Mouse (Mus musculus): ENCODE measurements around the gene Psenen. TPM values are rescaled to one million over a fixed set of nuclear protein-coding genes. Genes with fewer than 3 reads are reported as not detected.

Psenen gene
- 158 TPM for polyA plus RNA-seq (2015; fragmentation: Illumina TruSeq; extraction: RNeasy Lipid Tissue Mini Kit (QIAGEN cat#74804); ENCODE audit: low read depth, low replicate concordance)

GRCm38 (mm10) chr7:30563117-30563905 lies at the start of gene Psenen, which contains the start of the genes U2af1l4 and Gm49396:
Psenen (minus strand) TSS chr7:30563627.
U2af1l4 (plus strand) TSS chr7:30563301.
Gm49396 (plus strand) TSS chr7:30563344.

GRCm38 (mm10) chr7:30612654-30613402 lies 49.4 kb upstream of the Psenen start, which contains the start of gene Upk1a:
Upk1a (minus strand) TSS chr7:30612847.

GRCm38 (mm10) chr7:30598786-30599185 lies 35.4 kb upstream of the Psenen start, which contains the start of gene Zbtb32:
Zbtb32 (minus strand) TSS chr7:30598909.

GRCm38 (mm10) chr7:30588676-30589434 lies 25.4 kb upstream of the Psenen start, which contains the start of gene Kmt2b:
Kmt2b (minus strand) TSS chr7:30588726.

GRCm38 (mm10) chr7:30564970-30565571 lies 1.6 kb upstream of the Psenen start, which contains the start of gene Igflr1:
Igflr1 (plus strand) TSS chr7:30565427.

GRCm38 (mm10) chr7:30559443-30559954 lies 3.9 kb downstream of the Psenen start, which contains the start of gene Lin37:
Lin37 (minus strand) TSS chr7:30559838.

GRCm38 (mm10) chr7:30552102-30553020 lies 11.1 kb downstream of the Psenen start, which contains the start of the genes Hspb6 and Proser3:
Hspb6 (plus strand) TSS chr7:30552178.
Proser3 (minus strand) TSS chr7:30552299.

GRCm38 (mm10) chr7:30534633-30535577 lies 28.5 kb downstream of the Psenen start, which contains the start of gene Arhgap33:
Arhgap33 (minus strand) TSS chr7:30535060.

Other genes with a start within 250 kb of the Psenen start
- gene Syne4, start 248.8 kb downstream of the Psenen start, polyA plus RNA-seq (2015; fragmentation: Illumina TruSeq; extraction: RNeasy Lipid Tissue Mini Kit (QIAGEN cat#74804); ENCODE audit: low read depth, low replicate concordance) = 9.7 TPM
- 0.43 TPM for gene E130208F15Rik, start 241.9 kb downstream of the Psenen start, polyA plus RNA-seq (2015; fragmentation: Illumina TruSeq; extraction: RNeasy Lipid Tissue Mini Kit (QIAGEN cat#74804); ENCODE audit: low read depth, low replicate concordance)
- 11.2 TPM for gene Sdhaf1, start 239.7 kb downstream of the Psenen start, polyA plus RNA-seq (2015; fragmentation: Illumina TruSeq; extraction: RNeasy Lipid Tissue Mini Kit (QIAGEN cat#74804); ENCODE audit: low read depth, low replicate concordance)
- gene Lrfn3, start 200.9 kb downstream of the Psenen start, polyA plus RNA-seq (2015; fragmentation: Illumina TruSeq; extraction: RNeasy Lipid Tissue Mini Kit (QIAGEN cat#74804); ENCODE audit: low read depth, low replicate concordance) = 13.9 TPM
- 90.8 TPM for gene Tyrobp, start 149.9 kb downstream of the Psenen start, polyA plus RNA-seq (2015; fragmentation: Illumina TruSeq; extraction: RNeasy Lipid Tissue Mini Kit (QIAGEN cat#74804); ENCODE audit: low read depth, low replicate concordance)
- gene Hcst, start 143.8 kb downstream of the Psenen start, polyA plus RNA-seq (2015; fragmentation: Illumina TruSeq; extraction: RNeasy Lipid Tissue Mini Kit (QIAGEN cat#74804); ENCODE audit: low read depth, low replicate concordance) = 1.6 TPM
- 2.7 TPM for gene Nfkbid, start 141.9 kb downstream of the Psenen start, polyA plus RNA-seq (2015; fragmentation: Illumina TruSeq; extraction: RNeasy Lipid Tissue Mini Kit (QIAGEN cat#74804); ENCODE audit: low read depth, low replicate concordance)
- 972 TPM for gene Aplp1, start 118.1 kb downstream of the Psenen start, polyA plus RNA-seq (2015; fragmentation: Illumina TruSeq; extraction: RNeasy Lipid Tissue Mini Kit (QIAGEN cat#74804); ENCODE audit: low read depth, low replicate concordance)
- gene Kirrel2, start 105.9 kb downstream of the Psenen start, polyA plus RNA-seq (2015; fragmentation: Illumina TruSeq; extraction: RNeasy Lipid Tissue Mini Kit (QIAGEN cat#74804); ENCODE audit: low read depth, low replicate concordance) = 9.7 TPM
- 1.9 TPM for gene Nphs1, start 105.3 kb downstream of the Psenen start, polyA plus RNA-seq (2015; fragmentation: Illumina TruSeq; extraction: RNeasy Lipid Tissue Mini Kit (QIAGEN cat#74804); ENCODE audit: low read depth, low replicate concordance)
- not detected for gene Prodh2, start 70.0 kb downstream of the Psenen start, polyA plus RNA-seq (2015; fragmentation: Illumina TruSeq; extraction: RNeasy Lipid Tissue Mini Kit (QIAGEN cat#74804); ENCODE audit: low read depth, low replicate concordance)
- 95.4 TPM for gene Arhgap33, start 28.6 kb downstream of the Psenen start, polyA plus RNA-seq (2015; fragmentation: Illumina TruSeq; extraction: RNeasy Lipid Tissue Mini Kit (QIAGEN cat#74804); ENCODE audit: low read depth, low replicate concordance)
- 7.9 TPM for gene Hspb6, start 11.4 kb downstream of the Psenen start, polyA plus RNA-seq (2015; fragmentation: Illumina TruSeq; extraction: RNeasy Lipid Tissue Mini Kit (QIAGEN cat#74804); ENCODE audit: low read depth, low replicate concordance)
- 4.5 TPM for gene Proser3, start 11.3 kb downstream of the Psenen start, polyA plus RNA-seq (2015; fragmentation: Illumina TruSeq; extraction: RNeasy Lipid Tissue Mini Kit (QIAGEN cat#74804); ENCODE audit: low read depth, low replicate concordance)
- gene Lin37, start 3.8 kb downstream of the Psenen start, polyA plus RNA-seq (2015; fragmentation: Illumina TruSeq; extraction: RNeasy Lipid Tissue Mini Kit (QIAGEN cat#74804); ENCODE audit: low read depth, low replicate concordance) = 51.4 TPM
- gene U2af1l4, start 326 bp downstream of the Psenen start, polyA plus RNA-seq (2015; fragmentation: Illumina TruSeq; extraction: RNeasy Lipid Tissue Mini Kit (QIAGEN cat#74804); ENCODE audit: low read depth, low replicate concordance) = 85.7 TPM
- 6.7 TPM for gene Gm49396, start 283 bp downstream of the Psenen start, polyA plus RNA-seq (2015; fragmentation: Illumina TruSeq; extraction: RNeasy Lipid Tissue Mini Kit (QIAGEN cat#74804); ENCODE audit: low read depth, low replicate concordance)
- 1.5 TPM for gene Igflr1, start 1.8 kb upstream of the Psenen start, polyA plus RNA-seq (2015; fragmentation: Illumina TruSeq; extraction: RNeasy Lipid Tissue Mini Kit (QIAGEN cat#74804); ENCODE audit: low read depth, low replicate concordance)
- 25.9 TPM for gene Kmt2b, start 25.1 kb upstream of the Psenen start, polyA plus RNA-seq (2015; fragmentation: Illumina TruSeq; extraction: RNeasy Lipid Tissue Mini Kit (QIAGEN cat#74804); ENCODE audit: low read depth, low replicate concordance)
- gene Zbtb32, start 35.3 kb upstream of the Psenen start, polyA plus RNA-seq (2015; fragmentation: Illumina TruSeq; extraction: RNeasy Lipid Tissue Mini Kit (QIAGEN cat#74804); ENCODE audit: low read depth, low replicate concordance) = not detected
- gene Upk1a, start 49.2 kb upstream of the Psenen start, polyA plus RNA-seq (2015; fragmentation: Illumina TruSeq; extraction: RNeasy Lipid Tissue Mini Kit (QIAGEN cat#74804); ENCODE audit: low read depth, low replicate concordance) = 1.1 TPM
- gene Cox6b1, start 62.5 kb upstream of the Psenen start, polyA plus RNA-seq (2015; fragmentation: Illumina TruSeq; extraction: RNeasy Lipid Tissue Mini Kit (QIAGEN cat#74804); ENCODE audit: low read depth, low replicate concordance) = 1,546 TPM
- not detected for gene Etv2, start 72.2 kb upstream of the Psenen start, polyA plus RNA-seq (2015; fragmentation: Illumina TruSeq; extraction: RNeasy Lipid Tissue Mini Kit (QIAGEN cat#74804); ENCODE audit: low read depth, low replicate concordance)
- 72.4 TPM for gene Rbm42, start 86.7 kb upstream of the Psenen start, polyA plus RNA-seq (2015; fragmentation: Illumina TruSeq; extraction: RNeasy Lipid Tissue Mini Kit (QIAGEN cat#74804); ENCODE audit: low read depth, low replicate concordance)
- gene Haus5, start 101.4 kb upstream of the Psenen start, polyA plus RNA-seq (2015; fragmentation: Illumina TruSeq; extraction: RNeasy Lipid Tissue Mini Kit (QIAGEN cat#74804); ENCODE audit: low read depth, low replicate concordance) = 6.4 TPM
- gene Pmis2, start 108.0 kb upstream of the Psenen start, polyA plus RNA-seq (2015; fragmentation: Illumina TruSeq; extraction: RNeasy Lipid Tissue Mini Kit (QIAGEN cat#74804); ENCODE audit: low read depth, low replicate concordance) = not detected
- not detected for gene 2200002J24Rik, start 135.3 kb upstream of the Psenen start, polyA plus RNA-seq (2015; fragmentation: Illumina TruSeq; extraction: RNeasy Lipid Tissue Mini Kit (QIAGEN cat#74804); ENCODE audit: low read depth, low replicate concordance)
- gene Atp4a, start 148.6 kb upstream of the Psenen start, polyA plus RNA-seq (2015; fragmentation: Illumina TruSeq; extraction: RNeasy Lipid Tissue Mini Kit (QIAGEN cat#74804); ENCODE audit: low read depth, low replicate concordance) = 0.59 TPM
- gene Tmem147, start 165.9 kb upstream of the Psenen start, polyA plus RNA-seq (2015; fragmentation: Illumina TruSeq; extraction: RNeasy Lipid Tissue Mini Kit (QIAGEN cat#74804); ENCODE audit: low read depth, low replicate concordance) = 184 TPM
- gene Gapdhs, start 180.1 kb upstream of the Psenen start, polyA plus RNA-seq (2015; fragmentation: Illumina TruSeq; extraction: RNeasy Lipid Tissue Mini Kit (QIAGEN cat#74804); ENCODE audit: low read depth, low replicate concordance) = not detected
- gene Sbsn, start 187.8 kb upstream of the Psenen start, polyA plus RNA-seq (2015; fragmentation: Illumina TruSeq; extraction: RNeasy Lipid Tissue Mini Kit (QIAGEN cat#74804); ENCODE audit: low read depth, low replicate concordance) = 6.5 TPM
- 14.4 TPM for gene Dmkn, start 200.1 kb upstream of the Psenen start, polyA plus RNA-seq (2015; fragmentation: Illumina TruSeq; extraction: RNeasy Lipid Tissue Mini Kit (QIAGEN cat#74804); ENCODE audit: low read depth, low replicate concordance)
- not detected for gene Krtdap, start 224.3 kb upstream of the Psenen start, polyA plus RNA-seq (2015; fragmentation: Illumina TruSeq; extraction: RNeasy Lipid Tissue Mini Kit (QIAGEN cat#74804); ENCODE audit: low read depth, low replicate concordance)

All from brain, adult 10 weeks (tissue).